Mouse (Mus musculus) lung, postnatal 0 days (tissue): ENCODE measurements at regions not wholly inside any gene's neighbourhood (a gene's known extent, or its start where the extent isn't known, plus 50 kb on each side); places are given as distances from the start of the nearest gene placed in this dataset.

Experiments
- CTCF ChIP-seq: IDR thresholded peaks from 2 replicates; pipeline ENCODE4 v1.5.1; 2016; ENCODE audit warnings: antibody characterized with exemption, mild to moderate bottlenecking
- EP300 ChIP-seq: IDR thresholded peaks from 2 replicates; pipeline ENCODE4 v1.6.1; 2016; ENCODE audit warnings: antibody characterized with exemption, mild to moderate bottlenecking, control low read depth

GRCm38 (mm10) chr9:43419993-43420715, 109.5 kb downstream of the Trim29 start:
- TF ChIP-seq CTCF (no peak), EP300 (no peak)
